Mouse (Mus musculus) spleen, postnatal 36 days (tissue): ENCODE measurements around the gene Asic2.
A peak's percentile ranks its signal among the peaks of the same experiment; 100 is the strongest.

Experiments
- DNase-seq, 2 experiments: peaks; one replicate each; pipeline ENCODE4 v3.0.0; 2022; ENCODE audit warnings: low spot score in 2 of 2, mixed read lengths in 1 of 2

Gene Asic2

GRCm38 (mm10) chr11:81013501-81013900 is 954.8 kb downstream of the Asic2 start:
- no peak for DNase-seq

- no peak for DNase-seq
Observed at GRCm38 (mm10) chr11:81010766-81011165, 957.5 kb downstream of the Asic2 start.

DNA sequence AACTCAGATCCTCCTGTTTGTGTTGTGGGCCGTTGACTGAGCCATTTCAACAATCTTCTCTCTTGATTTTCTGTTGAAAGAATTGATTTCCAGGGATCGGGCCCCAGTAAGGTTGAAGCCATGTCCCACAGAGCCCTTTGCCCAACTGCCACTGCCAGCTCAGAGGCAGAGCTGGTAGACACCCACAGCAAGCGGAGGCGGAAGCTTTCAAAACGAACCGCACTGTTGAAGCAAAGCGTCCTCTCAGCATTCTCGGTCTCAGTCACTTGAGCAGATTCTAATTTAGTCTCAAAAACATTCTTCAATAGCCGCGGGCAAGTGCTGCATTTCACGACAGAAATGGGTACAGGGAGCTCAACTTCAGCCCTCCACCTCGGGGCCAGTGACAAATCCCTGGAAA is 958.9 kb downstream of the Asic2 start:
- DNase-seq = no peak

DNA sequence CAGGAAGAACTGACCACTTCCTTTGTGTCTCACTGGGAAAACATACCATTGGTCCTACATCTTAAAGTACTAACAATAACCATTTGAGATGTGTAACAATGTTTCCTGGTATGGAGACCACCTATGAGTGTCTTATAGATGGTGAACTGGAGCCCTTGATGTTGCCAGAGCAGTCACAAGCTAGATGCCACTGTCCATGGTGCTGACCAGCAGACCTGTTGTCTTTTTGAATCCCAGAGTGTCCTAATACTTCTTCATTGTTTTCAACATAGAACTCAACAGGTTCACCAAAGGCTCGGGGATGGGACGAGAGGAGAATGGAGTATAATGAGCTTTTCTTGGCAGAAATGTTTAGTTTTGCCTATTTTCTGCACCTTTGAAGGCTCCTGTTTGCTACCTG is 962.4 kb downstream of the Asic2 start:
- DNase-seq = no peak

DNA sequence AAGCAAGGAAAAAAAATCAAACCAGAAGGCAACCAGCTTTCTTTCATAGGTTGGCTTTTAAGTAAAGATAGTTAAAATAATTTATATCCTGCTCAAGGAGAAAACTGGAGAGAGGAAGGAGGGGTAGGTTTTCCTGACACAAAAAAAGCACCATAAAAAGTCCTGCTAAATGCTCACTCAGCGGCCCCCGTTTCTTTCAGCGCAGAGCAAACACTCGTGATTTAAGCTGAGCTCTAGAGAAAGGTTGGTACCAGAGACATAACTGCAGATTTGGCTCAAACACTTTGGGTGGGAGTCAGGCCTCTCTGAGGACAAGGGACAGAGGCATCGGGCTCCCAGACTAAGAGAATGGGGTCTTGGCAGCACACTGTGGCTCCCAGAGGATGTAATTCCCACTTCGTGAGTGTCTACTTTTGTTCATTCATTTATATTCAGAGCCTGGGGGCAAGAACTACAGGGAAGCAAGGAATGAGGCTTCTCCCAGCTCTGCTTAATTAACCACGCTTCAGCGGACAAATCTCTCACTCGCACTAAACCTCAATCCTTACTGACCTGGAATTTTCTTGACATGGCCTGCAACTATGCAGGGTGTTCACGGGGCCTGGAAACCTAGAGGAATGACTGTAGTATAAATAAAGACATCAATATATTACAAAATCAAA is 965.4 kb downstream of the Asic2 start:
- DNase-seq = no peak

GRCm38 (mm10) chr11:80995621-80996020 is 972.6 kb downstream of the Asic2 start:
- no peak for DNase-seq

DNA sequence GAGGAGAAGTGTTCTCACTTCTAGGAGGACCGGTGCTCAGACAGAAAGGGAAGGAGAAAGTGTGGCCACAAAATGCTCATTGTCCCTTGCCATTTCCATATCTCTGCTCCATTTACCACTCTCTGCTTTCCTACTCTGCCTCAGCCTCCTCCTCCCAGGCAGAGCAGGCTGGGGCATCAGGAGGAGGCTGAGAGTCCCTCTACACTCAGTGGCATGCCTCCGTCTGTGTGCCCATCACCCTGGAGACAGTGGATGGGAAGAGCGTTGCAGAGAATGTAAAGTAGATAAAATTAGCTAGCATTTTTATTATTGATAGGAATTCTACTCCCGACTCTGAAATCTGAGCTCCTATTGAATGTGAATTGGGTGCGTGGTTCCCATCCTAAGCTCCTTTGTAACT is 984.7 kb downstream of the Asic2 start:
- no peak for DNase-seq

DNA sequence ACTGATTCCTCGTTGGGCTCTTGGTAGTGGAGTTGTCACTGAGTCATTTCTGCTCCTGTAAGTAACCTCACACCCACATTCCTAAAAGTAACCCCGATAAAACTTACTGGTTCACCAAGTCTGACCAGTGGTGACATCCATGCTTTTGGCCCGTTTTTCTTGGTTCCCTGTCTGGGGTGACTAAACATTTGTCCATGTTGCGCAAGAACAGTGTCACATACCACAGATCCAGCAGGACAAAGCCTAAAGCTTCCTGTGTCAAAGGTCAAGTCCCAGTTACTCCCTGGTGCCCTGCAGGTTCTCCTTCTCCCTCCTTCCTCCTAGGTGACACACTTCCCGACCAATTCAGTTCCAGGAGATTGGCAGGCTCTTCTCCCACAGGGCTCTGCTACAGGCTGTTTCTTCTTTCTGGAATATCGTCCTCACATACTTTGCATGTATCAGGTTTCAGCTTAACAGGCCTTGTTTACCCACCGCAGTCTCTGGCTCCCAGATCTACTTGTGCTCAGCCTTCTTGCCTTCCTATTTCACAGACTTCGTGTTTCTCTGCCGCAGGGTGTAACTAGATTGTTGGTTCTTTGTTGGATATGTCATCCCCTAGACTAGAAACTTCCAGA is 991.9 kb downstream of the Asic2 start:
- no peak for DNase-seq

- peak in 1 of 2 experiments; percentile 4 for DNase-seq
Observed at GRCm38 (mm10) chr11:80974616-80975015, 993.6 kb downstream of the Asic2 start.

DNA sequence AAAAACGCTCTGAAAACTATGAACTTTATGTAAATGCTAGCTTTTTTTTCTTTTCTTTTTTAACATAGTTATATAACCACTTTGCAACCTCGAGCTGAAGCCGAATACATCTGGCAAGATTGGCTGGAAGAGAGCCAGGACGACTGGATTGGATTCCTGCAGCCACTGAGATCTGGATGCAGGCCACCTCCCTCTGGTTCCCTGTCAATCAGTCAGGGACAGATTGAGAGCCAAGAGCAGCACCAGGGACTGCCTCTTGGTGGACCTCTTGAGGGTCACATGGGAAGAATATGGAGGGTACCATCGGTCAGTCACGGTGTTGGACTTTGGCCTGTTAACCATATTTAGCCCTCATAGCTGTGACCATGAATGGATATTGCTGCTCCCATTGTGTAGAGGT is 994.3 kb downstream of the Asic2 start:
- peak in 1 of 2 experiments; percentile 12 for DNase-seq

DNA sequence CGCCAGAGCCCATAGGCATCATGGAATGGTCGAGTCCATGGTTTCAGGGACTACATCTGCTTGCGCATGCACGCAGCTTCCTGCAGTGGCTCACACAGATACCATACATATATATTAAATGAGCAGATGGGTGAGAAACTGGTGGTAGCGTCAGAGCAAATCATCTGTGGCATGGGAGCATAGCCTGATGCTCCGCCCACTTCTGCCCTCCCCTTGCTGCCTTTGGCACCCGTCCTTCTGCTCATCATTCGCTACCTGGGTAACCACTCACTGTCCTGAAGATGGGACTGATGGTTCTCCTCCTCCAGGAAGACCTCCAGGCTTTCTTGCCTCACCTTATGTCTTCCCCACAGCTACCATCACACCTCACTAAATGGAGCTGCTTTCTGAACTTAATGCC is 995.0 kb downstream of the Asic2 start:
- no peak for DNase-seq

GRCm38 (mm10) chr11:80967544-80967943 is 1000.7 kb downstream of the Asic2 start:
- no peak for DNase-seq

DNA sequence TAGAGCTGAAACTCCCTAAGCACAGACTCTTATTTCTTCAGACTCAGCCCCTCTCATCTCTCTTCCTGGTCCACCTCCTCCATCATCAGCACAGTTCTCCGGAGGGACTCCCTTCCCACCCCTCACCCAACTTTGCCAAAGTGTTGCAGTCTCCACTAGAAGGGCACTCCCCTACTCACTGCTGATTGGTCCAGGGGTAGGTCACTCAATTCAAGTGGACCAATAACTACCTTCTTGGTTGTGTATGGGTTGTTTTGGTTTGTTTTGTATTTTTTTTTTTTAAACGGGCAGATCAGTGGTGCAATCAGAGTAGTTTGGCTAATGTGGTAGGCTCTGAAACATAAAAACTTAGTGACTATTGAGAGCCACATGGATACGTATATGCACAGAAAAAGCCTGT is 1002.2 kb downstream of the Asic2 start:
- DNase-seq = no peak

- DNase-seq = no peak
Observed at GRCm38 (mm10) chr11:80961326-80961725, 1006.9 kb downstream of the Asic2 start.

- no peak for DNase-seq
Observed at GRCm38 (mm10) chr11:80958086-80958671, 1010.1 kb downstream of the Asic2 start.

DNA sequence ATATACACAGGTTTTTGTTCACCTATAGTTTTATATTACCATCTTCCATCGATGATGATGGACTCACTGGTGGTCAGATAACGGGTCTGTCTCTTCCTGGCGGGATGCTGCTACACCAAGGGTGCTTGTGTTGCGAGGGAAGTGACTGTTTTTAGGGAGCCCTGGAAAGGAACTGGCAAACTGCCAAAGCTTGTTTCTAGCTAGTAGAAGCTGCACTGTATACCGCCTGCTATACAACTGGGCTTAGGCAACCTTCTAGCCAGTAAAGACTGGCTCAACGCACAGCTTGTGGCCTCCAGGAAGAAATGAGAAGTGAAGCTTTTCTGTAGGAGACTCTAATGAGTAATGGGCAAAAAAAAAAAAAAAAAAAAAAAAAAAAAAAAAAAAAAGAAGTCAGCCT is 1012.3 kb downstream of the Asic2 start:
- no peak for DNase-seq

DNA sequence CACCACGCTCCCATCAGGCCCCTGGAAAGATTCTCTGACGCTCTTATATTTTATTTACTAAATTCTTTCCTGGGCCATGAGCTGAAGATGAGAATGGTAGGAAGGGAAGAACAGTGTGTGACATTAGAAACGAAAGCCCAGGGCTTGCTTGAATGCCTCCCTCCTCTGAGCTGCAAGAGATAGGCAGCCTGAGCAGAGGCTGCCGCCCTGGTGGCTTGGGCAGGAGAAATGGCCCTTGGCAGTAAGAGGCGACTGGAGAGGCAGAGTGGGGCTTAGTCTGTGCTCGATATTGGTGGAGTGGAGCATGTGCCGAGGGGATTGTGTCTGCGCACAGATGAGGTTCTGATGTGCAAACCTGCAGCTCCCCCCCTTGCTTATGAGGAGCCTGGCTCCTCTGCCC is 1014.1 kb downstream of the Asic2 start:
- DNase-seq = no peak

GRCm38 (mm10) chr11:80949068-80949738 is 1019.1 kb downstream of the Asic2 start:
- DNase-seq = no peak

DNA sequence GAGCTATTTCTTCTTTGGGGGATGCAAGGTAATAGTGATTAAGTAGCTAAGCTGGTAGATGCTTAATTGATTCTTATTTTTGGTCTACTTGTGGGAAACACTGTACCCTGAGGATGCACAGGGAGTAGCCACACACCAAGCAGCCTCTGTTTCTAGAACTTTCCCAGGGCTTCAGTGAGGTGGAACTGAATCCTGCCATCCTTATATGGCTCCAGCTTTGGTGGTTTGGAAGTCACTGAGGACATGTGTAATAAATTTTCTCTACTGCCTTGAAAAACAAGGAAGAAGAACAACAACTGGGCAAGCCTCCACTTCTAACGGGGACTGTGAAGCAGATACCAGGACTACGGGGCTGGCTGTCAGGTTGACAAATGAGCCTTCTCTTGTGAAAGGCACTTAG is 1020.2 kb downstream of the Asic2 start:
- DNase-seq = no peak

DNA sequence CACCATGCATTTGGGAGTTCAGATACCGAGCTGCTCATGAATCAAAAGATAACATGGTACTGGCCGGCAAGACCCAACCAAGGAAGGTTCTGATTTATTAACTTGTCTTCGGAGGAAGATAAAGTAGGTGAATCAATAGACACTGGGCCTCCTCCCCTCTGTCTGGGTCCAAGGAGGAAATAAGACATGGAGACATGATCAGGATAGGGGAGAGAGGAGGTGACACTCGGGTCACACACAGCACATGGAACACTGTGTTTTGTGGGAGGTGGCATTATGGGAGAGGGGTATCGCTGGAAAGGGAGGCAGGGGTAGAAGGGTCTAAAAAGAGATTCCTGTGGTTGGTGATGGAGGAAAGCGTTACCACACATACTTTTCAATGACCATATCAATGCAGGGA is 1022.1 kb downstream of the Asic2 start:
- no peak for DNase-seq

- DNase-seq = no peak
Observed at GRCm38 (mm10) chr11:80923286-80923951, 1044.8 kb downstream of the Asic2 start.

DNA sequence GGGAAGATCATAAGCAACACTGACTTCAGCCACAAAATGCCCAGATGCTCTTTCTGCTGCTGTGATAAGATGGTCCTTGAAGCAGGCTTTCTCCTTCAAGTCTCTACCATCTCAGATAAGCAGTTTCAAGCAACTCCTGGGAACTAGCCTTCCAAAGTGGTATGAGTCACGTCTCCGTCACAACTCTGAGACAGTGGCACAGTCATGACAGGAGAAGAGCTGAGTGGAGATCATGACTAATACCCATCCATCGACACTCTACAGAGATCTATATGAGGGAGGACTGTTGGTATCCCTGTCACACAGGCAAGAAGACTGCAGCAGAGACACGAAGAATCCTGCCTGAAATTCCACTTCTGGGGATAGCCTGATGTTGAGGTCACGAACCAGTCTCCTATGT is 1049.9 kb downstream of the Asic2 start:
- DNase-seq = no peak
